Mouse (Mus musculus) heart, adult 9 months (tissue): Measurements from ENCODE around the gene Dnajb4.
"Not testable (repeated sequence)": the region's sequence is repeated elsewhere in the genome, so short reads cannot be mapped to it uniquely, and the experiment has no call there.

ENCODE experiments used
- DNase-seq, 2 experiments: peaks; one replicate each; pipeline ENCODE4 v3.0.0; 2022; ENCODE audit warnings: low spot score in 2 of 2

Gene Dnajb4

GRCm38 (mm10) chr3:152149449-152149848, 60.7 kb downstream of the Dnajb4 start:
- DNase-seq: no peak

- DNase-seq: no peak
Observed at GRCm38 (mm10) chr3:152147085-152147831, 62.8 kb downstream of the Dnajb4 start.

- peak; percentile 81 to 83 for DNase-seq
Observed at GRCm38 (mm10) chr3:152145186-152145585, 64.9 kb downstream of the Dnajb4 start.

GRCm38 (mm10) chr3:152142989-152143695, 67.0 kb downstream of the Dnajb4 start:
- DNase-seq: peak; percentile 60 to 67

DNA sequence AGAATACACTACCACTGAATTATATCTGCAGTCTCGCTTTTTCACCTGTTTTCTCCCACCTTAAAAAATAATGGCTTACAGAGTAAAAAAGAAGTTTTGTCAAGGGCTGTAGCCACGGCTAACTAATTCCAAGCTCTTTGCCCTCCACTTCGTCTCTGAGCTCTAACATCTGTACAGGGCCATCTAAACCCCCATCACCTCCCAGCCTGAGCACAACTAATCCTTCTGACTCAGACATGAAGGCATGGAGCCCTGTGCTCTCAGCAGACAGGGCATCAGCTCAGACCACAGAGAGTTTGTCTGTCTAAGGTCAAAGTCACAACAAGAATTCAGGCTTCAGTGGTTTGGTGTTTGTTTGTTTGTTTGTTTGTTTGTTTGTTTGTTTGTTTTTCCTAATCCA, 68.0 kb downstream of the Dnajb4 start:
- DNase-seq: no peak

DNA sequence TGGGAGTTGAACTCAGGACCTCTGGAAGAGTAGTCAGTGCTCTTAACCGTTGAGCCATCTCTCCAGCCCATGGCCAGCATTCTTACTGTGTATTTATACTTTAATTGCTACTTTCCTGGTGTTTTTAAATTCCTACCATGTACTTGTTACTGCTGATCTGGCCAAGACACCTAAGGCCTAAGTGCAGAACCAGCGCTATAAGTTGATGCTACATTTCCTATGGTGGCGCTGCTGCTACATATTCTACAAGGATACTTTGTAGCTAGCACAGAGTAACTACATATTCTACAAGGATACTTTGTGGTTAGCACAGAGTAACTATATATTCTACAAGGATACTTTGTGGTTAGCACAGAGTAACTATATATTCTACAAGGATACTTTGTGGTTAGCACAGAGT, 70.8 kb downstream of the Dnajb4 start:
- DNase-seq: not testable (repeated sequence)

DNA sequence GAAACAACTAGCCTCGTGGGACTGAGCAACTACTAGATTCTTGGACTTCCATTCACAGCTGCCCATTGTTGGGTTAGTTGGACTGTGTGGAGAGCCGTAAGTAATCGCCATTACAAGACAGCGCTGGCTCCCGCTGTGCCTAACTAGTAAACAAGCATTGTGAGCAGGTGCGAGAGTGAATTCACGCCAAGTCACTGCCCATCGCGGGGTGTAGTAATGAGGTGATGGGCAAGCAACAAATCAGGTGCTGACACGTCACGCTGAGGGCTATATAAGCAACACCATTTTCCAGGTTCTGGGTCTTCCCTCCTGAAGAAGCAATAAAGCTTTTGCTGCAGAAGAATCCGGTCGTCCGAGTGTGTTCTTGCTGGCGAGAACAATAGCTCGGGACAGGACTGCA, 74.0 kb downstream of the Dnajb4 start:
- not testable (repeated sequence) for DNase-seq

GRCm38 (mm10) chr3:152133621-152134020, 76.5 kb downstream of the Dnajb4 start:
- DNase-seq: peak; percentile 72 to 75

DNA sequence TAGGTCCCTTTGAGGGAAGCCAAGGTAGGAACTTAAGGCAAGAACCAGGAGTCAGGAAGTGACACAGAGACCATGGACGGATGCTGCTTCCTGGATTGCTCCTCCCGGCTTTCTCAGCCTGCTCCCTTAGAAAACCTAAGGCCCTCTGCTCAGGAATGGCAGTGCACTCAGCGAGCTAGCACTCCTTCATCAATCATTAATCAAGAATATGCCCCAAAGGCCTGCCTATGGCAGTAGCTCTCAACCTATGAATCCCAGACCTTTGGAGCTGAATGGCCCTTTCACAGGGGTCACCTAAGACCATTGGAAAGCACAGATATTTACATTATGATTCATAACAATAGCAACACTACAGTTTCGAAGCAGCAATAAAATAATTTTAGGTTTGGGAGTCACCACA, 79.1 kb downstream of the Dnajb4 start:
- DNase-seq: no peak

- DNase-seq: not testable (repeated sequence)
Observed at GRCm38 (mm10) chr3:152129426-152129825, 80.7 kb downstream of the Dnajb4 start.

DNA sequence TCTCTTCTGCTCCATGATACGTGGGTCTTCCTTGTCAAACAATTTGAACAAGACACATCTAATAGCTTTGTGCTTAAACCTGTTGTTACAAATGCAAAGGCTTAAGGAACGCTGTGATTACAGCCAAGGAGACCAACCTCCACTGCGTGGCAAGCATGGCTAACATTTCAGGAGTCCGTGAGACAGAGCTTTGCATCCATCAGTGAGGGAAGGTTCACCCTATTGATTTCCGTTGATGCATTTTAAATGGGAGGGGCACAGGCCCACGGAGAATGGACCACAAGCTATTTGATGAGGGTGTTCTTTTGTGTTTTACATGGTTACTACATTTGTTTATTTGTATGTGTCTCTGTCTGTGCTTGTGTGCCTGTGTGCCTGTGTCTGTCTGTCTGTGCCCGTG, 81.5 kb downstream of the Dnajb4 start:
- DNase-seq: no peak
